Mouse (Mus musculus) embryonic facial prominence, embryonic 10.5 days (tissue): ENCODE measurements around the gene Gm17018. TPM values are rescaled to one million over a fixed set of nuclear protein-coding genes. Genes with fewer than 3 reads are reported as not detected.
"Not testable (repeated sequence)": the region's sequence is repeated elsewhere in the genome, so short reads cannot be mapped to it uniquely, and the experiment has no call there.

Experiments
- DNase-seq: peaks from one replicate; pipeline ENCODE4 v3.0.0-alpha.2; 2017; ENCODE audit warnings: low spot score
- H3K27ac ChIP-seq: fragments of 300-500 bp; sonication (generic); replicated peaks from 2 replicates; pipeline ENCODE4 v1.5.1; 2016; ENCODE audit warnings: mild to moderate bottlenecking
- H3K27me3 ChIP-seq: fragments of 300-500 bp; sonication (generic); replicated peaks from 2 replicates; pipeline ENCODE4 v1.6.1; 2016; ENCODE audit warnings: low read depth, mild to moderate bottlenecking; ENCODE audit not compliant: poor library complexity, severe bottlenecking
- H3K36me3 ChIP-seq: fragments of 300-500 bp; sonication (generic); replicated peaks from 2 replicates; pipeline ENCODE4 v1.6.1; 2016; ENCODE audit warnings: mild to moderate bottlenecking, moderate library complexity
- H3K4me1 ChIP-seq: fragments of 300-500 bp; sonication (generic); 2 replicates; pipeline ENCODE4 v1.6.1; 2016
- H3K4me3 ChIP-seq: fragments of 300-500 bp; sonication (generic); 2 replicates; pipeline ENCODE4 v1.5.1; 2016; ENCODE audit warnings: mild to moderate bottlenecking, moderate library complexity
- H3K9me3 ChIP-seq: fragments of 300-500 bp; sonication (generic); 2 replicates; pipeline ENCODE4 v1.6.1; 2016; ENCODE audit warnings: mild to moderate bottlenecking
- WGBS: fragments of 180-500 bp; shearing (Covaris S2); methylation state at CpG from one replicate; pipeline ENCODE4 v1.1.7; 2016; 5-methylcytosine and 5-hydroxymethylcytosine counted together
- polyA plus RNA-seq: library from polyadenylated mRNA; unstranded; fragments of >200 nt; fragmentation: Nextera tagmentation; extraction: Ambion mirVana; gene quantifications from 2 replicates; pipeline ENCODE4 v1.2.1, GENCODE M21; 2016

Gm17018 gene
- polyA plus RNA-seq, 1 experiment from 2014 or later, result 50.3 TPM

- 62% methylated on average over 6 of the region's 6 CpGs for WGBS
- Histone ChIP-seq H3K4me1 (peaks cover 28% of the 10 kb centered on the region), H3K27me3 (peaks cover 34% of the 10 kb centered on the region), H3K27ac (no peak overlapping the region), H3K9me3 (no peaks in the 10 kb centered on the region), H3K4me3 (no peak overlapping the region), H3K36me3 (no peaks in the 10 kb centered on the region)
- no peak for DNase-seq
Observed at GRCm38 (mm10) chr19:45535929-45536328, 24.5 kb upstream of the Gm17018 start.

DNA sequence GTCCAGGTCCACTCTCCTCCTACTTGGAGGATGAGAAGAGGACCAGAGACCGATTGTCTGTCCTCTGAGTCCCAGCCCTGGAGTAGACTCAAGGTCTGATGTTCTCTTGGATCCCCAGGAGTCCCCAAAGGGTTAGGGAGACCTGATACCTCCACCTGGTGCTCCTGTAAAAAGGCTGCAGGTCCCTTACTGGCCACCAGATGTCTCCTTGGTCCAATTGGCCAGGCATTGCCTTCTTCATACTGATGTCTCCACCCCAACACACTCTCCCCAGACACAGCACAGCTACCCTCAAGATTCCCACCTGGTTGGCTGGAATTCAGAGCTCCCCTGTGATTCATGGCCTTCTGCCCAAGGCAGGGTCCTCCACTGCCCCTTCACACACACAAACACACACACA is 22.9 kb upstream of the Gm17018 start:
- DNase-seq, result peak; percentile 42
- 39% methylated on average over 1 of the region's 1 CpGs for WGBS

DNA sequence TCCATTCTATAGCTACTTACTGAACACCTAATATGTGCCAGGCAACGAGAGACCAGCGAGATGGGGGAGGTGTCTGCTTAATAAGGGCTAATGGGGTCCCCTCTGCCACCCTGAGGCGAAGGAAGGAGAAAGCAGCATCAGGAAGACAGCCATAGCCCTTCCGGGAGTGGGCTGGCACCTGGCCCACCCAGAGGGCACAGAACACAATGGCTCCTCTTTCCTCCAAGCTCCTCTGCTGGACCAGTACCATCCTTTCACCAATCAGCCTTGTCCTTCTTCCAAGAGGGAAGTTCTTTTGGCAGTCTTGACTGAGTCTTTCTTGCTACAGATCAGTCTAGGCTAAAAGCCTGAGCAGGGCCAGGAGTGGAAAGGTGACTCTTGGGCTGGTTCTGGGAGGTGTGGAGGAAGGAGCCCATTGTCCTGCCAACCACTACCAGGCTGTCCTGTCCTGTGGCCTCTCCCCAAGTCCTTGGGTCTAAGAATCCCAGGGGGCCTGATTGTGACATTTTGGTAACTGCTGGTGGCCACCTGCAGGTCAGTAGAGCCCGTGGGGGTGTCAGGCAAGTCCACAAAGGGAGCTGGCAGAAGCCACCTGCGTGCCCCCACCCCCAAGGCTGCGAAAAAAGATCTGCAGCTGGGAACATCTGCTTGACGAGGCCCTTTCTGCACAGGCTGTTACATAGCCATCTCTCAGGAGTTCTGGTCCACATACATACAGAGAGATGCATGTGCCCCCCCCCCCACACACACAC is 19.6 kb upstream of the Gm17018 start:
- Histone ChIP-seq H3K4me3 (peak overlapping the region; percentile 60), H3K9me3 (no peaks in the 10 kb centered on the region)
- 24% methylated on average over 8 of the region's 8 CpGs for WGBS

More for the DNA sequence above, 22.9 kb upstream of the Gm17018 start:
- H3K27ac ChIP-seq, result no peak overlapping the region
- peaks cover 36% of the 10 kb centered on the region for H3K4me1 ChIP-seq
- H3K27me3 ChIP-seq, result peaks cover 50% of the 10 kb centered on the region
- H3K9me3 ChIP-seq, result no peaks in the 10 kb centered on the region
- no peaks in the 10 kb centered on the region for H3K36me3 ChIP-seq
- no peak overlapping the region for H3K4me3 ChIP-seq

GRCm38 (mm10) chr19:45541409-45542041 is 18.9 kb upstream of the Gm17018 start:
- H3K4me3 ChIP-seq, result peak overlapping the region; percentile 60
- H3K27ac ChIP-seq, result peak overlapping the region; percentile 70
- no peaks in the 10 kb centered on the region for H3K9me3 ChIP-seq
- DNase-seq, result peak; percentile 82
- peaks cover 83% of the 10 kb centered on the region for H3K27me3 ChIP-seq
- under 1% methylated on average over 52 of the region's 58 CpGs for WGBS
- no peaks in the 10 kb centered on the region for H3K36me3 ChIP-seq
- peaks cover 32% of the 10 kb centered on the region for H3K4me1 ChIP-seq

More for the DNA sequence above, 19.6 kb upstream of the Gm17018 start:
- H3K27me3 ChIP-seq, result peaks cover 79% of the 10 kb centered on the region
- no peak for DNase-seq
- peaks cover 35% of the 10 kb centered on the region for H3K4me1 ChIP-seq
- peak overlapping the region; percentile 70 for H3K27ac ChIP-seq
- no peaks in the 10 kb centered on the region for H3K36me3 ChIP-seq

- Histone ChIP-seq H3K4me3 (peak overlapping the region; percentile 60), H3K36me3 (no peaks in the 10 kb centered on the region), H3K9me3 (no peaks in the 10 kb centered on the region), H3K27me3 (peaks cover 88% of the 10 kb centered on the region), H3K4me1 (peaks cover 34% of the 10 kb centered on the region), H3K27ac (peak overlapping the region; percentile 70)
- no peak for DNase-seq
- 16% methylated on average over 3 of the region's 3 CpGs for WGBS
Observed at GRCm38 (mm10) chr19:45542061-45542460, 18.4 kb upstream of the Gm17018 start.

DNA sequence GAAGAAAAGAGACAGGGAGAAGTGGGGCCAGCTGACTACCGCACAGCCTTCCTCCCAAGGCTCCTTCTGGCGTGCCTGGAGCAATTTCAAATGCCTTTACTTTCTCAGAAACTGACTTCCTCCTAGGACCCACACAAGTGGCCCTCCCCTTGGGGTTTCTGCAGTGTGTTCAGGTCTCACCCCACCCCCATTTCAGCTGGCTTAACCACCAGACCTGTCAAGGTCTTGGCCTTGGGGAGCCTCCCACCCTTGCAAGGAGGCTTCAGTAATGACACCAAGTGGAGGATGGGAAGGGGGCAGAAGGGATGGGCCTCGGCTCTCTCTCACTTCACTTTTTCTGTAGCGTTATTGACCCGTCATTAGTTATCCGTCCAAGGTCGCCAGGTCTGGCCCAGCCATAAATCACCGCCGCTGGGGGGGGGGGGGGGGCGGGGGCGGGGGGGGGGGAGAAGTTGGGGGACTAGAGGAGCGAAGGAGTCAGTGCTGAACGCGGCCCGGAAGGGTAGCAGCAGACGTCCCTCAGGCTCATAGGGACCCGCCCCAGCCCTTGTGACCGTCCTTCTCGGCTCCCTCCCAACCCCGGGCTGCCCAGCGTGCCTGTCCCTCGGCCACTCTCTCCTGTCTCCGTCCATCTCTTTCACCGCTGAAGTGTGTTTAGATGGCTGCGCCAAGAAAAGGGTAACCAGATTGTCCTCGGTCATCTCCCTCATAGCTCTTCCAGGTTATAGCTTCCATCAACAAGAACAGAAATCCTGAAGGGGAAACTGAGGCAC is 16.1 kb upstream of the Gm17018 start:
- peaks cover 50% of the 10 kb centered on the region for H3K4me1 ChIP-seq
- H3K9me3 ChIP-seq, result no peaks in the 10 kb centered on the region
- no peaks in the 10 kb centered on the region for H3K36me3 ChIP-seq
- peaks cover 96% of the 10 kb centered on the region for H3K27me3 ChIP-seq
- no peak for DNase-seq
- no peak overlapping the region for H3K27ac ChIP-seq
- peak overlapping the region; percentile 51 for H3K4me3 ChIP-seq
- WGBS, result 1% methylated on average over 22 of the region's 26 CpGs

GRCm38 (mm10) chr19:45544925-45545321 is 15.5 kb upstream of the Gm17018 start:
- H3K36me3 ChIP-seq, result no peaks in the 10 kb centered on the region
- peak; percentile 90 for DNase-seq
- peaks cover 53% of the 10 kb centered on the region for H3K4me1 ChIP-seq
- peak overlapping the region; percentile 51 for H3K4me3 ChIP-seq
- no peak overlapping the region for H3K27ac ChIP-seq
- H3K27me3 ChIP-seq, result peaks cover 95% of the 10 kb centered on the region
- WGBS, result under 1% methylated on average over 30 of the region's 30 CpGs
- H3K9me3 ChIP-seq, result no peaks in the 10 kb centered on the region

GRCm38 (mm10) chr19:45548196-45548595 is 12.2 kb upstream of the Gm17018 start:
- peak; percentile 45 for DNase-seq
- Histone ChIP-seq H3K4me1 (peaks cover 41% of the 10 kb centered on the region), H3K36me3 (peaks cover 14% of the 10 kb centered on the region), H3K27me3 (peaks cover 62% of the 10 kb centered on the region)
- H3K9me3 ChIP-seq, H3K4me3 ChIP-seq, H3K27ac ChIP-seq: not testable (repeated sequence)

DNA sequence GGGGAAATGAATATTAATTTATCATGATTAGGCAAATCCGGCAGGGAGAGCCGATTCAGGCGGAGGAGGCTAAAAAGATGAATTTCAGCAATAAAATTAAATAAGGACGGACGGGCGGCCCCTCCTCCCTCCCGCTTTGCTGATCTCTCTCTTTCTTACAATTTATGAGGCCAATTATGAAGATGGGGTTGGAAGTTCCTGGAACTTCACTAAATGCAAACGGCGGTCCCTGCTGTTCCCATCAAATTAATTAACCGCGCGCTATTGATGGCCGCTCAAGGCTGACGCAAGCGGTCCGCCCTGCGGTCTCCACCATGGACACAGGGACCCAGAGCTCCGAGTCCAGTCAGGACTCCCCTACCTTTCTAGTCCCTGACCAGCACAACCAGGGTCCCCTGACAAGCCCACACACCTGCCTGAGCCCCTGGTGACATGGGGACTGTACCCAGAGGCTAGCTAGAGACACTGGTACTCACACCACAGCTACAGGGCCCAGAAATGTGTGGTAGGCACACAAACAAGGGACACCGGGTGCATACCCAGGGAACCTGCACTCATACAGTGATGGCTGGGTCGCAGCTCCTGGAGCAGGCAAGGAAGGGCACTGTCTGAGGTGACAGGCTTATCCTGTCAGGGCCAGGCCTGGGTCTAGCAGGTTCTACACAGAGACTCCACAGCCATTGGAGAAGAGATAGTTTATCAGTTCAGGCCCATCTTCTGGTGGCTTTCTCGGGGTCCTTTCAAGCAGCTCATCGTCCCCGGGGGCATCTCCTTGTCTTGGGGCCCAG is 11.1 kb upstream of the Gm17018 start:
- Histone ChIP-seq H3K4me1 (peaks cover 36% of the 10 kb centered on the region), H3K27ac (no peak overlapping the region; the same call in 1 of the 2 replicates), H3K27me3 (peaks cover 51% of the 10 kb centered on the region), H3K36me3 (peaks cover 25% of the 10 kb centered on the region), H3K9me3 (no peaks in the 10 kb centered on the region), H3K4me3 (no peak overlapping the region)
- 82% methylated on average over 23 of the region's 23 CpGs for WGBS
- no peak for DNase-seq

DNA sequence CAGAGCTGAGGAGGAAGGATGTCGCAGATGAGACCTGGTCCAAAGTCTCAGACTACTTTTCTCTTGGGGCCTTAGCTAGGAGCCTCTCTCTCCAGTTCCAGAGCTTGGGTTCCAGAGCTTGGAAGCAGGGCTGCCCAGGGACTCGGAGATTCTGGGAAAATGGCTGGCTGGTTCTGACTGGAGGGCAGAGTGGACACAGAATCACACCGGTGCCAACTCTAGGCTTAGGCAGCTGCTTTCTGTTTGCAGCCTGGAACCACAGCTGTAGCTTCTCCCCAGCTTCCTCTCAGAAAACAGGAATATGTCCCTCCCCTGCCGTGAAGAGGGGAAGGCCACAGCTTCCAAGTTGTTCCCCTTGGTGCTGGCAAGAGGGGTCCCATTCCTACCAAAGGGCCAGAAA is 10.5 kb upstream of the Gm17018 start:
- no peak overlapping the region for H3K27ac ChIP-seq
- H3K4me1 ChIP-seq, result peaks cover 30% of the 10 kb centered on the region
- DNase-seq, result no peak
- H3K4me3 ChIP-seq, result no peak overlapping the region
- peaks cover 32% of the 10 kb centered on the region for H3K36me3 ChIP-seq
- no peaks in the 10 kb centered on the region for H3K9me3 ChIP-seq
- WGBS, result 84% methylated on average over 4 of the region's 4 CpGs
- peaks cover 45% of the 10 kb centered on the region for H3K27me3 ChIP-seq

- peaks cover 25% of the 10 kb centered on the region for H3K4me1 ChIP-seq
- 81% methylated on average over 6 of the region's 6 CpGs for whole genome bisulfite sequencing
- H3K27ac ChIP-seq, result no peak overlapping the region
- peaks cover 22% of the 10 kb centered on the region for H3K27me3 ChIP-seq
- H3K36me3 ChIP-seq, result peaks cover 53% of the 10 kb centered on the region
- H3K4me3 ChIP-seq, result no peak overlapping the region
- no peak for DNase-seq
- no peaks in the 10 kb centered on the region for H3K9me3 ChIP-seq
Observed at GRCm38 (mm10) chr19:45552187-45552586, 8.2 kb upstream of the Gm17018 start.

- Histone ChIP-seq H3K27ac (no peak overlapping the region), H3K36me3 (peaks cover 62% of the 10 kb centered on the region), H3K4me1 (peaks cover 11% of the 10 kb centered on the region), H3K4me3 (no peak overlapping the region), H3K9me3 (no peaks in the 10 kb centered on the region), H3K27me3 (peaks cover 6% of the 10 kb centered on the region)
- 93% methylated on average over 11 of the region's 11 CpGs for WGBS
- no peak for DNase-seq
Observed at GRCm38 (mm10) chr19:45554136-45554535, 6.3 kb upstream of the Gm17018 start.
